Mouse (Mus musculus) embryonic fibroblast, embryonic 13.5 days (primary cell): ENCODE data around the gene Zfp784. TPM values are rescaled to one million over a fixed set of nuclear protein-coding genes. Genes with fewer than 3 reads are reported as not detected.

Source experiments
- H3K27ac ChIP-seq: 2 replicates; pipeline ENCODE4 v1.5.1; 2012; ENCODE audit warnings: low read length, control low read depth, inconsistent platforms; ENCODE audit not compliant: insufficient read depth
- H3K4me1 ChIP-seq: 2 replicates; pipeline ENCODE4 v1.6.1; 2011; ENCODE audit warnings: low read length; ENCODE audit not compliant: control insufficient read depth, insufficient read depth
- H3K4me3 ChIP-seq: 2 replicates; pipeline ENCODE4 v1.5.1; 2011; ENCODE audit warnings: mild to moderate bottlenecking, control low read depth, low read length; ENCODE audit not compliant: insufficient read depth
- CTCF ChIP-seq: IDR thresholded peaks from 2 replicates; pipeline ENCODE4 v1.5.1; 2011; ENCODE audit warnings: mild to moderate bottlenecking, control low read depth, low read length, moderate library complexity, borderline replicate concordance; ENCODE audit not compliant: insufficient read depth
- POLR2A ChIP-seq: IDR thresholded peaks from 2 replicates; pipeline ENCODE4 v1.6.1; 2011; ENCODE audit warnings: low read depth, mild to moderate bottlenecking, control low read depth, low read length, moderate library complexity
- polyA plus RNA-seq: library from polyadenylated mRNA; stranded (reverse); fragments of >200 nt; gene quantifications from 2 replicates; pipeline ENCODE4 v1.2.4, GENCODE M21; 2011; ENCODE audit warnings: low read depth; ENCODE audit not compliant: missing spikeins, insufficient read length

Zfp784 gene
- polyA plus RNA-seq, 1 experiment = 2.2 TPM

- TF ChIP-seq POLR2A (no peak), CTCF (no peak)
- Histone ChIP-seq H3K4me3 (no peak overlapping the region), H3K4me1 (peaks cover 5% of the 10 kb centered on the region; the same call in 1 of the 2 replicates), H3K27ac (peak overlapping the region; percentile 39)
Observed at GRCm38 (mm10) chr7:5076931-5077330, 38.7 kb upstream of the Zfp784 start.

DNA sequence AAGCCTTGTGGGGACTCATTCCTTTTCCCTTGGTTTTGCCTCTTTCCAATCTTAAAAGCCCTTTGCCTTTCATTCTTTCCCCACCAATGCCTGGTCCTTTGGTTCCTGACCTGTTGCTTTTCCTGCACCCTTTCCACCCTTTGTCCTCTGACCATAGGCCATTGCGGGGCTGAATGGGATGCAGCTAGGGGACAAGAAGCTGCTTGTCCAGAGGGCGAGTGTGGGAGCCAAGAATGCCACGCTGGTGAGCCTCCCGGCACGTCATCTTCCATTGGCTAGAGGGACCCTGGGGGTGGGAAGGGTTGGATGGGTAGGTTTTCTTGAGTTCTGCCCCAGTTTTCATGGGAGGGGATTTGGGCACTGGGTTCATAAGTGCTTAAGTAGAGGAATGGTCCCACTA, 36.7 kb upstream of the Zfp784 start:
- no peak overlapping the region for H3K27ac ChIP-seq
- TF ChIP-seq CTCF (no peak), POLR2A (no peak)
- no peak overlapping the region for H3K4me3 ChIP-seq
- H3K4me1 ChIP-seq = peaks cover 3% of the 10 kb centered on the region; the same call in 1 of the 2 replicates

- Histone ChIP-seq H3K27ac (no peak overlapping the region), H3K4me1 (peaks cover 3% of the 10 kb centered on the region; the same call in 1 of the 2 replicates), H3K4me3 (no peak overlapping the region)
- no peak for TF ChIP-seq POLR2A
- no peak for TF ChIP-seq CTCF
Observed at GRCm38 (mm10) chr7:5073586-5073985, 35.3 kb upstream of the Zfp784 start.

DNA sequence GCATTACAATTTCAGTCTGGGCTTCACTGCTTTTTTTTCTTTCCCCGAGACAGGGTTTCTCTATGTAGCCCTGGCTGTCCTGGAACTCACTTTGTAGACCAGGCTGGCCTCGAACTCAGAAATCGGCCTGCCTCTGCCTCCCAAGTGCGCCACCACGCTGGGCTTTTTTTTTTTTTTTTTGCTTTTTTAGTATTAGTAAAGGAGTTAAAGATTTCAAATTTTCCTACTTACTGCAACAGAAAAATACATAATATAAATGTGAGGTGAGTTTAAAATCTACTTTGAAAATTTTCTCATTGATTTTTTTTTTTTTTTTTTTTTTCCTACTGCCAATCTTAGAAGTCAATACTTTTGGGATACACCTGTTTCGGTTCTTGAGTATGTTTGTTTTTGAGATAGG, 26.6 kb upstream of the Zfp784 start:
- no peak overlapping the region for H3K27ac ChIP-seq
- no peak overlapping the region for H3K4me3 ChIP-seq
- TF ChIP-seq POLR2A (no peak), CTCF (no peak)
- H3K4me1 ChIP-seq = 0 out of 2 replicates have a peak, but pooled peaks cover 2% of the 10 kb centered on the region

DNA sequence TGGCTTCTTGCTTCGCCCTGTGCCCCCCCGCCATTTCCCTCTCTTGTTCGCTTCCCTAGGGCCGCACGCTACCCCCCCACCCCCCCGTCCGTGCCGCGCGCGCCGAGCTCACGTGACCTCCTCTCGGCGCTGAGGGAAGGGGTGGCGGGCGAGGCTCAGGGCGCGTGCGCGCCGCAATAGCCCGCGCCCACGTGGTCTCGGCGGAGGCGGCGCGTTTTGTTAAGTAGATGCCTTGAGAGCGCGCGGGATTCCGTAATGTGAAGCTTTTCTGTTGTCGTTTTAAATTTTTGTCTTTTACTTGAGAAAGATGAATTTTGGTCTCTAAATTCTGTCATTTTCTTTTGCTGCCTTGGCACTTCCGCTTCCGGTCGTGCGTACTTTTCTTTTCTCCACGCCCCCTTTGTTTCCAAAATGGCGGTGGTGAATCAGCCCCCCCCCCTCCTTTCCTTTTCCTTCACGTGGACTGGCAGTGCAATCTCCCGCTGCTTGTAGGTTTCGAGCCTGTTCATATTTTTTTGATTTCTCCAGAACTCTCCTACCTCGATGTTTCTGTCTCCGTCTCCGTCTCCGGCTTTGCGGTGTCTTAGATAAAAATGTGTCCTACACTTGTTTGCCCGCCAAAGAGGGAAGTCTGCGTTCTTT, 24.2 kb upstream of the Zfp784 start:
- TF ChIP-seq POLR2A (0 out of 2 replicates have a peak, but pooled peaks have one; percentile 37), CTCF (no peak)
- Histone ChIP-seq H3K27ac (peak overlapping the region; percentile 95), H3K4me3 (peak overlapping the region; percentile 96), H3K4me1 (0 out of 2 replicates have a peak, but pooled peaks cover 2% of the 10 kb centered on the region)

DNA sequence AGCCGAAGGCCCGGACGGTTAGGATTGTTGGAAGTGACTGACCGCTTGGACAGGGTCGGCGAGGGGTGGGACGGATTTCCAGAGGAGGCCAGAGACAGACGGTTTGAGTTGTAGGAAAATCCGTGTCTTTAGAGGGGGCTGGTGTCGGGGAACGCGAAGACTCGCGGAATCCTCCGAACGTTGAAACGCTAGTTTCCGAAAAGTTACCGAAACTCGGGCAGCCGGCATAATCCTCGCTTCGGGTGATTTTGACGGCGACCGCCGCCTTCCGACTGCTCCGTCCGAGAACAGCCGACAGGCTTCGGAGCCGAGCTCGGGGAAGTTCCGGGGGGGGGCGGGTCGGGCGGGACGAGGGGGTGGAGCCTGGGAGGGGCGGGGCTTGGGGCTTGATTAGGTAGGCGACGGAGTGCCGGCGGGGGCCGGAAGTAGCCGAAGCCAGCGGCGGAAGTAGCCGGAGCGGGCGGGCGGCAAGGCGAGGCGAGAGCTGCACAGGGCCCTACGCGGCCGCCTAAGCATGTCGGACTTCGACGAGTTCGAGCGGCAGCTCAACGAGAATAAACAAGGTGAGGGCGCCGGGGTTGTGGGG, 23.6 kb upstream of the Zfp784 start, which contains the start of gene U2af2:
U2af2 (plus strand) TSS at position 370 of the 586 bp plus-strand sequence.
- TF ChIP-seq CTCF (no peak), POLR2A (peak; percentile 65)
- H3K27ac ChIP-seq = peak within 1 kb of the TSS; percentile 99
- 0 out of 2 replicates have a peak, but pooled peaks cover 2% of the 10 kb centered on the region for H3K4me1 ChIP-seq
- H3K4me3 ChIP-seq = peak within 1 kb of the TSS; percentile 96

GRCm38 (mm10) chr7:5060944-5061773, 22.9 kb upstream of the Zfp784 start:
- TF ChIP-seq POLR2A (peak; percentile 57), CTCF (0 out of 2 replicates have a peak, but pooled peaks have one; percentile 23)
- H3K4me1 ChIP-seq = no peaks in the 10 kb centered on the region

GRCm38 (mm10) chr7:5060239-5060731, 22.0 kb upstream of the Zfp784 start:
- TF ChIP-seq POLR2A = 0 out of 2 replicates have a peak, but pooled peaks have one; percentile 41
- peak; percentile 91 for TF ChIP-seq CTCF
- H3K4me1 ChIP-seq = no peaks in the 10 kb centered on the region

More at GRCm38 (mm10) chr7:5060944-5061773, 22.9 kb upstream of the Zfp784 start:
- Histone ChIP-seq H3K27ac (peak overlapping the region; percentile 99), H3K4me3 (peak overlapping the region; percentile 68)

DNA sequence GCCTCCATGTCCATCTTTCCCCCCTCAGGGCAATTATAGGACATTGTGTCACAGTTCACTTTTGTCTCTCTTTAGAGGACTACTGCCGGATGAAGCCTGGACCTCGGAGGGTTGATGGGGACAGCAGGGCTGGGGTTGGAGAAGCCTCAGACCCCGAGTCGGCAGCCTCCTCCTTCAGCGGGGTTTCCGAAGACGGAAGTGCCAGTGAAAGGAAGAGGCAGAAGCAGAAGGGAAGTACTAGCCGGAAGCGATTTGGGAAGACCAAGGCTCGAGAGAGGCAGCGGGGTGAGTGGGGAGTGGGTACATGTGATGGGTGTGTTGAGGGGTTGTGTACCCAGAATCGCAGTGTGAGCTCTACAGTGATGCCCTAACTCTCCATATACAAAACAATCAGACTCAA, 21.2 kb upstream of the Zfp784 start:
- Histone ChIP-seq H3K4me3 (no peak overlapping the region), H3K27ac (no peak overlapping the region), H3K4me1 (no peaks in the 10 kb centered on the region)
- TF ChIP-seq POLR2A (no peak), CTCF (no peak)

More at GRCm38 (mm10) chr7:5060239-5060731, 22.0 kb upstream of the Zfp784 start:
- peak overlapping the region; percentile 99 for H3K27ac ChIP-seq
- H3K4me3 ChIP-seq = peak overlapping the region; percentile 68

GRCm38 (mm10) chr7:5058631-5059030, 20.4 kb upstream of the Zfp784 start:
- TF ChIP-seq POLR2A = no peak
- TF ChIP-seq CTCF = no peak
- Histone ChIP-seq H3K4me1 (no peaks in the 10 kb centered on the region), H3K27ac (no peak overlapping the region), H3K4me3 (no peak overlapping the region)
